Mouse (Mus musculus) gastrocnemius, adult 2 months (tissue): ENCODE data around the gene Pfkfb3. TPM values are rescaled to one million over a fixed set of nuclear protein-coding genes. Genes with fewer than 3 reads are reported as not detected.
A peak's percentile ranks its signal among the peaks of the same experiment; 100 is the strongest.

Source experiments
- DNase-seq: peaks from one replicate; pipeline ENCODE4 v3.0.0; 2022
- H3K27ac ChIP-seq: fragments of 200-600 bp; 2 replicates; pipeline ENCODE4 v1.8.1; 2022; ENCODE audit warnings: mild to moderate bottlenecking
- H3K4me3 ChIP-seq: fragments of 200-600 bp; 2 replicates; pipeline ENCODE4 v1.8.1; 2022; ENCODE audit warnings: mild to moderate bottlenecking, moderate library complexity
- CTCF ChIP-seq: fragments of 200-600 bp; IDR thresholded peaks from 2 replicates; pipeline ENCODE4 v1.8.1; 2022; ENCODE audit warnings: antibody characterized with exemption, mild to moderate bottlenecking, moderate library complexity
- intact Hi-C: fragments of 180-260 bp; cut with DNase I; formaldehyde crosslinking; loops from one replicate; pipeline ENCODE4 v1.15.1; 2025
- total RNA-seq, 2 experiments: library from RNA; stranded (reverse); gene quantifications; 2 replicates each; pipeline ENCODE4 v1.2.3; 2021

Pfkfb3 gene
- total RNA-seq, 2 experiments from 2014 or later: 84.9 to 302 TPM

DNA sequence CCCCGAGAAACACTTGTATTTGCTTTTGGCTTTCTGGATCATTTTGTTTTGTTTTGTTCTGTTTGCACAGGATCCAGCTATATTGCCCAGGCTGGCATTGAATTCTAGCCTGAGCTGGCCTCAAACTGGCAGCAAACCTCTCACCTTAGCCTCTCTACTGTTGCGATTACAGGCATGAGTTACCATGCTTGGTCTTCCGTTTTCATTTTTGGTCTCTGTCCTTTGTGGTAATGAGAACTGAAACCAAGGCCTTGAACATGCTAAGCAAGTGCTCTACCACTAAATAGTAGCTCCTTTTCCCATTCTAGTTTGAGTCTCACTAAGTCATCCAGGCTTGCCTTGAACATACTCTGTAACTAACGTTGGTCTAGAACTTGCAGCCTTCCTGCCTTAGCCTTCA lies 63.3 kb downstream of the Pfkfb3 start:
- no peak for DNase-seq
- intact Hi-C loops: no loop called here
- TF ChIP-seq CTCF: no peak
- Histone ChIP-seq H3K27ac (peak overlapping the region; percentile 16; the same call in 1 of the 2 replicates), H3K4me3 (no peak overlapping the region)

DNA sequence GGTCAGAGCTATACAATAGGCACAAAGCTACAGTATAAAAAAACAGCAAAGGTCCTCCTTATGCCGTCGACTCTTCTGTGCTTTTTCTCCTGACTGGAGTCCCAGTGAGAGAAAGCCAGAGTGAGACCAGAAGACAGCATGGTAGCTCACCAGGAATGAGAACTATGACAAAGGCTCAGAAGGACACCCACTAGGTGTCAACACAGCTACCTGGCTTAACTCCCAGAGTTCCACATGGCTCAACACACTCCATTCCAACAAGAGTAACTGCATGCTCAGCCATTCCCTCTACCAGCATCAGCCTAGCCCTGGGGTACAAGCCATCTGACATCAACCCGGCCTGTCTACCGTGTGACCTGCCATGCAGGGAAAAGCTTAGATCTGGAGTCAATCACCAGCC lies 70.7 kb downstream of the Pfkfb3 start:
- no peak for TF ChIP-seq CTCF
- DNase-seq: no peak
- intact Hi-C loops: no loop called here
- Histone ChIP-seq H3K27ac (peak overlapping the region; percentile 41), H3K4me3 (no peak overlapping the region)

DNA sequence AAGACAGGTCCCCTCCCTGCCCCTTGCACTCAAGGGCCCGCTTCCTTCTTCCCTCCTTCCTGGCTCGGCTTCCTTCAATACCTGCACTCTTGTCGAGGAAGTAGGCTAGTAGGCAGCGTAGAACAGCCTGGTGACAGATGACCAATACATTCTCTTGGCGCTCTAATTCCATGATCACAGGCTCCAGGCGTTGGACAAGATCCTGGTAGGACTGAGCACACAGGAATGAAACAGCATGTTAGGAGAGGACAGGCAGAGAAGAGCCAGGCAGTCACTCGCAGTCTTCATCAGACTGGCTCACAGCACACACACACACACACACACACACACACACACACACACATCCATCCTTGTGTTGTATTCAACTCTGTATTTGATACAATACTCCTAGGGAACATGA lies 71.5 kb downstream of the Pfkfb3 start:
- DNase-seq: no peak
- Histone ChIP-seq H3K4me3 (no peak overlapping the region), H3K27ac (peak overlapping the region; percentile 41)
- no peak for TF ChIP-seq CTCF
- intact Hi-C loops: no loop called here

- H3K4me3 ChIP-seq: no peak overlapping the region
- no peak for TF ChIP-seq CTCF
- DNase-seq: no peak
- no peak overlapping the region; the same call in 1 of the 2 replicates for H3K27ac ChIP-seq
- intact Hi-C loops: no loop called here
Observed at GRCm38 (mm10) chr2:11478960-11479359, 74.9 kb downstream of the Pfkfb3 start.

GRCm38 (mm10) chr2:11475316-11475715 lies 78.6 kb downstream of the Pfkfb3 start:
- no peak for TF ChIP-seq CTCF
- DNase-seq: no peak
- Histone ChIP-seq H3K27ac (peak overlapping the region; percentile 49; the same call in 1 of the 2 replicates), H3K4me3 (no peak overlapping the region)
- intact Hi-C loops: no loop called here

DNA sequence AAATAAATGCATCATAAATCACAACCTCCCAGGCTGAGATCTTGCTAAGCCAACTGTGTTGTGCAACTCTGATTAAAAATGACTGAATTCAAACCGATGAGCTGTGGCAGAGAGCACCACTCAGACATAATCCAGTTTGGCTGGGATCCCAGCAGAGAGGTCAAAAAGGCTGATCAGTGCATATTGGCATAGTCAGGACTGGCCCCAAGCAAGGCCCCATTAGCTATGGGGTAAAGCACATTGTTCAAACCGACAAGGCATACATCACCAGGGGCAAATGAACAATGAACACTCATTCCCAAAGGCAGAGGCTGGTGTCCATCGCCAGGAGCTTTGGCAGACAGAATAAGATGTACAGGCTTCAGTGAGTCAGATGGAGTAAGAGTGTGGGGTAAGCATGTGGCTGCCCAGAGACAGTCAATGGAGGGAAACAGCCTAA lies 89.2 kb downstream of the Pfkfb3 start:
- H3K4me3 ChIP-seq: no peak overlapping the region
- no peak for DNase-seq
- H3K27ac ChIP-seq: no peak overlapping the region
- no peak for TF ChIP-seq CTCF
- intact Hi-C loops: no loop called here

DNA sequence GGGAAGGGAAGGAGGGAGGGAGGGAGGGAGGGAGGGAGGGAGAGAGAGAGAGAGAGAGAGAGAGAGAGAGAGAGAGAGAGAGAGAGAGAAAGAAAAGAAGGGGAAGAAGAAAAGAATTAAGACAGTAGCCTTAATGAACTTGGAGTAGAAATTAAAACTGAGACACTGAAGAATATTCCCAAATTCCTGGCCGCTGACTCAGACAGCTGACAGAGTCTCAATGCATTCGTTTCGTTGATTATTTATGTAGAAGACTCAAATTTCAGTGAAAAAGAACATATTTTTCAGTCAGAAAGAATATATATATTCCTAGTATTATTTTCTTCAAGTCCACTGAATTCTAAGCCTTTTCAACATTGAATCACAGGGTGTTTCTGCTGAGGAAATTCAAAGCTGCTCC lies 92.9 kb downstream of the Pfkfb3 start:
- Histone ChIP-seq H3K4me3 (no peak overlapping the region), H3K27ac (no peak overlapping the region)
- intact Hi-C loops: no loop called here
- no peak for DNase-seq
- no peak for TF ChIP-seq CTCF

DNA sequence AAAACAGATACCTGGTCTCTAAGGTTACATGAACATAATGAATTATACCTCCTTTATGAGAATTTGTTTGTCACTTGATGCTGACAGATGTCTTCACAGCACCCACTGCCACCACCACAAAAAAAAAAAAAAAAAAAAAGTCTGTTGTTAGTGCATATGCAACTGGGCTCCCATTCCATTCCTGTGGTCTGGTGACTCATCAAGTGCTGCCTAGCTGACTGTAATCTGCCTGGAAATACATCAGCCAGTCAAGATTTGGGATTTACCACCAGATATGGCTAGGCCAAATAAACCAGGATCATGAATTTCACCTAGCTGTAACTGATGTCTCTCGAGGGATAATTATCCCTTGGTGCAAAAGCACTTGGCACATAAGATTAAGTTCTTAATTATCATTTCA lies 95.4 kb downstream of the Pfkfb3 start:
- no peak overlapping the region for H3K4me3 ChIP-seq
- no peak overlapping the region for H3K27ac ChIP-seq
- no peak for TF ChIP-seq CTCF
- no peak for DNase-seq
- intact Hi-C loops: no loop called here

- intact Hi-C loops: no loop called here
- H3K27ac ChIP-seq: no peak overlapping the region
Observed at GRCm38 (mm10) chr2:11457904-11458303, 96.0 kb downstream of the Pfkfb3 start.

GRCm38 (mm10) chr2:11448711-11449110 lies 105.2 kb downstream of the Pfkfb3 start:
- H3K27ac ChIP-seq: peak overlapping the region; percentile 56
- H3K4me3 ChIP-seq: no peak overlapping the region
- no peak for TF ChIP-seq CTCF
- intact Hi-C loops: no loop called here
- DNase-seq: no peak

More at GRCm38 (mm10) chr2:11457904-11458303, 96.0 kb downstream of the Pfkfb3 start:
- H3K4me3 ChIP-seq: no peak overlapping the region
- TF ChIP-seq CTCF: no peak
- DNase-seq: no peak

GRCm38 (mm10) chr2:11447865-11448264 lies 106.0 kb downstream of the Pfkfb3 start:
- TF ChIP-seq CTCF: no peak
- H3K4me3 ChIP-seq: no peak overlapping the region
- DNase-seq: no peak
- intact Hi-C loops: no loop called here
- H3K27ac ChIP-seq: peak overlapping the region; percentile 56

DNA sequence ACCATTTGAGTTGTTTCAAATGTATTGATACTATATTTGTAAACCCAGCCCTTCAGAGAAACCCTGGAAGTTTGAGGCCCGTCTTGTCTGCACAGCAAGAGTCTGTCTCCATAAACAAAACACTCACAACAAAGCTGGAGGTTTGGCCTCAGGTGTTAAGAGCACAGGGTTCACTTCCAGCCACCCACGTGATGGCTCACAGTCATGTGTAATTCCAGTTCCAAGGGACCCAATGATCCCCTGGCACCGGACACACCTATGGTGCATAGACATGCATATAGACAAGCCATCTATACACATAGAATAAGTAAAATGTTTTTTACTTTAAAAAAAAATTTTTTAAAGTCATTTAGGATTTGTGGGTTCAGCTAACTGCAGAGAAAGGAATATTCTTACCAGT lies 108.2 kb downstream of the Pfkfb3 start:
- Histone ChIP-seq H3K27ac (no peak overlapping the region), H3K4me3 (no peak overlapping the region)
- no peak for DNase-seq
- intact Hi-C loops: no loop called here
- TF ChIP-seq CTCF: no peak

GRCm38 (mm10) chr2:11441864-11442263 lies 112.0 kb downstream of the Pfkfb3 start:
- intact Hi-C loops: no loop called here
- no peak for TF ChIP-seq CTCF
- Histone ChIP-seq H3K27ac (no peak overlapping the region), H3K4me3 (no peak overlapping the region)
- DNase-seq: no peak

GRCm38 (mm10) chr2:11438231-11438954 lies 115.5 kb downstream of the Pfkfb3 start:
- no peak overlapping the region for H3K4me3 ChIP-seq
- intact Hi-C loops: no loop called here
- no peak for TF ChIP-seq CTCF
- no peak overlapping the region for H3K27ac ChIP-seq
- DNase-seq: no peak
